Mouse (Mus musculus): ENCODE data around the gene Ugt1a8.

Gene Ugt1a8

DNA sequence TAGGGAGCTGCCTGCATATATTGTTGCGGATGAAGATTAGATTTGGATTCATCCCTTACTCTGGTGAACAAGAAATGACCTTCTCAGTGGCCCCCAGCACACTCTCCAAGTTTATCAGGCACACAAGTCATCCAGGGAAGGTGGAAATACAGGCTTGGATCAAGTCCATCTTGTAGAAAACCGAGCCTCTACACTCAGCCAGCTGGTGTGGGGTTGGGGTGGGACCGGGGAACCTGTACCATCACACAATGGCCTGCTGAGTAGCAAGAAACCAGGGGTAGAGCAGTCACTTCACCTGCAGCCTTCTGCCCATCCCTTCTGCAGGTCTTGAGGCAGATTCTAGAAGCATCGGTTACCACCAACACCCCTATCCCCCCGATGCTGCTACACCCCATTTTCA, 147.0 kb downstream of the Ugt1a8 start:
- DNase-seq (ENCODE audit: extremely low spot score, low read depth, low spot score): no peak

DNA sequence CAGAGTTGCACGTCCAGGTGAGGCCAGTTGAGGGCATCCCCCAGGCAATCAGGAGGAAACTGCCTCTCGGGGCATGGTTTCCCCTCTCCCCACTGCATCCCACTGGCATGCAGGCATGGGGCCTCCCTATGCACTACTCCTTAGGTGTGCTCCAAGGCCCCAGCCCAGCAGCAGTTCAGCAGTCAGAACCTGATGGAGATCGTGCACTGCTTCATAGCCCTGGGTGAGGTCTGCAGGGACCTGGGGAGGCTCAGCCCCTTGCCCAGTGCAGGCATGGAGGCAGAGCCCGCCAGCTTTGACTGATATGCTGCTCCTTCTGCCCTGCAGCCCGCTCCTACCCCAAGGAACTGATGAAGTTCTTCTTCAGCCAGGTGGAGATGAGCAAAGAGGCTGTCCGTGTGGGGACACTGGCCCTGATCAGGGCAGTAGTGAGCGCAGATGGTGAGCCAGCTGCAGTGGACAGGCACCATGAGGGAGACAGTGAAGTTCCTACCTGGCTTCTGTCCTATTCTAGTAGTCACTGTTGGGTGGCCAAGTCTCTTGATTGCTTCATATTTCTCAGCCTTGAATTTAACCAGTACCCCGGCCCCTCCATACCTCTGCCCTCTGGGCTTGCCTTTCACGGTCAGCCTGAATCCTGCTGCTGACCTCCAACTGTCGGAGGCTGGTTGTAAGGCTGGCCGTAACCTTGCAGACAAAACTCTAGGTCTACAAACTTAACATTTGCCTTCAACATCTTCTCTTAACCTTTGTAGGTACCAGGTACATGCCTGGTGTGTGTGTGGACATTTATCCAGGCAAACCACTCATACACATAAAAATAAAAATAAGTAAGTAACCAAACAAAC, 147.7 kb downstream of the Ugt1a8 start:
- DNase-seq (ENCODE audit: extremely low spot score, low read depth, low spot score): no peak

DNA sequence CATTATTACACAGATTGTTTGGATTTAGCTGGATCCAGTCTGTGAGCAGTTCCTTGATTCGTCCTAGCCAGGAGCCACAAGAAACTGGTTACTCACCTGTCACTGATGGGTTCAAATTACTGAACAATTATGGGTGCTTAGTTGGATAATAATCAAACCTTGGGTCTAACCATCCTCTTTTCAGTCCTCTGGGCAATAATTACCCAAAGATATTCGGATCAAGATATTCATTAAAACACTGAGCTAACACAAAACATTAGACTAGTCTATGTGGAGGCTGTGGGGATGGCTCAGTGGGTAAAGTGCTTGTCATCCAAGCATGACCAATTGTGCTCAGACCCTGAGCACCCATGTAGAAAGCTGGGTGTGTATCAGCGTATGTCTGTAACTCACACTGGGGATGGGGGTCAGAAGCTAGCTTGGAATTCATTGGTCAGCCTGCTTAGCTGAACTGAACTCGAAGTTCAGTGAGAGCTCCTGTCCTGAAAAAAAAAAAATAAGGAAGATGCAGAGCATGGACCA, 148.3 kb downstream of the Ugt1a8 start:
- no peak for DNase-seq (ENCODE audit: extremely low spot score, low read depth, low spot score)

DNA sequence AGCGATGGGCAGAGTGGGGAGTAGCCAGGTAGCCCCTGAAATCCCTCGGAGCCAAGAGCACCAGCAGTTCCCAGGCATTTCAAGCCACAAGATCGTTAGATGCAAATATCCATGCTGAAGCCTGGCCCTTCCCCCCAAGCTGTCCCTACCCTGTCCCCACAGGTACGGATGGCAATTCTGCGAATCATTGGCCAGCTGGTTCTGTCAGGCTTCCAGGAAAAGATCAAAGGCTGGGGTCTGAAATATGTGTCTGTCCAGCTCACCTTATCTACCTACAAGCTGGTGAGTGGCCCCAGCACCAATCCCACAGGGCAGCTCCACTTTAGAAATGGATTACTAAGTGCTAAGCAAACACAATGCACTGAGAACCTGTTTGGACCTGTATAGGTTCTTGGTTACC, 149.7 kb downstream of the Ugt1a8 start:
- DNase-seq (ENCODE audit: extremely low spot score, low read depth, low spot score): no peak

DNA sequence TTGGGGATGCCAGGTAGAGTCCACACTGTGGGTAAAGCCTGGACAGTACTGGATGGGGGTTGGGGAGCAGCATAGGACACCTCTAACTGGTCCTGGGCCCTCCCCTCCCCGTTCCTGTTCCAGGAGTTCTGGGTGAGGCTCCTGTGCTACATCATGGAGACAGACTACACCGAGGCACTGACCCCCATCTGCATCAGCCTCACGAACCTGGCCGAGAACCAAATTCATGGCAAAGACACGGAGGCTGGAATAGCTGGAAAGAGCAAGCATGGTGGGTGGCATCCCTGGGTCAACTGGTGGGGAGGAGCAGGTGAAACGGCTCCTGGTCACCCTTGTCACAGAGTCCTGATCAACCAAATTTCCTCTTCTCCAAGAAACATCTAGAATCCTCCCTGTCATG, 151.2 kb downstream of the Ugt1a8 start:
- DNase-seq (ENCODE audit: extremely low spot score, low read depth, low spot score): no peak

DNA sequence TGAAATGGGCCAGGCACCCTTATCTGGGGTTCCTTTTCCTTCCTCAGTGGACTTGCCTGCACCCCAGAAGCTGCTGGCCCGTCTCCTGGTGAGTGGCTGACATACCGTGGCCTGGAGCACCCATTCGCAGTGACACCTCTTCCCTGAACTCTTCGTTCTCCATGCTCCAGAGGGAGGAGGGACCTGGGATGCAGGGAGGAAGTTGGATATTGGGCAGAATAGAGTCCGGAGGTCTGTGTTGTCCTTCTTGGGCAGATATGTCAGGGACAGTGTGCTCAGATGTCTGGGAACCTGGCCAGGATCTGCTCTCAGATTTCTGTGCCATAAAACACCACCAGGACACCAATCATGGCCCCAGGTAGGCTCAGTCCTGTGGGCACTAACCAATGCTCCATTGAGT, 152.5 kb downstream of the Ugt1a8 start:
- no peak for DNase-seq (ENCODE audit: extremely low spot score, low read depth, low spot score)

DNA sequence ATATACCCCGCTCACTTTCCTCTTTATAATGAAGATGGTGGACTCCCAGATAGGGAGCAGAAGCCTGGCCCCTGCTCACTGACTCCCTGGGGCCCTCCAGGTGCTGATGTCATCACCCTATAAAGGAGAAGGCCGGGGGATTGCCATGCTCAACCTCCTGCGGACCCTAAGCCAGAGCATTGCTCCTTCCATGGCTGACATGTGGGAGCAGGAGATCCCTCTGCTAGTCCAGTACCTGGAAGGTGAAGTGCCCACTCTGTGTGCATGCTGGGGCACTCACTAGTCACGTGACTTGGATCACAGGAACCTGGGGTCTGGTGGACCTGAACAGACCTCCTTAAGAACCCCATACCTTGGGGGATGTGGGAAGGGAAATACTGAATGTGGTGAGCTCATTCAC, 153.0 kb downstream of the Ugt1a8 start:
- DNase-seq (ENCODE audit: extremely low spot score, low read depth, low spot score): no peak

DNA sequence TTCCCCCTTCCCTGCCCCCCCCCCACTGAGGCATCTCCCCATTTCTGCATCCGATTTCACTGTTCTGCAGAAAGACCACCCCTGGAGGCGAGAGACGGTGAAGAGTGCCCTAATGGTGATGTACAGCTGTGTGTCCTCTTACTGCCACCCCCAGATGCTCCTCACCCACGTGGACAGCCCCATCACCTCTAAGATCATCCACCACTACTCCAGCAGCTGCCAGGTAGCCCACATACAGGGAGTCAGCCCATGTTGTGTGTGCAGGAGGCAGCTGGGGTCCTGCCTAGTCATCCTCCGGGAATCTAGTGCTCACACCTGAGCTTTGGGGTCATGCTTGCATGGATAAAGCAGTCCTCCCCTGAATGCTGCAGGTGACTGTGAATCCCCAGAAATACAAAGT, 156.2 kb downstream of the Ugt1a8 start:
- no peak for DNase-seq (ENCODE audit: extremely low spot score, low read depth, low spot score)

DNA sequence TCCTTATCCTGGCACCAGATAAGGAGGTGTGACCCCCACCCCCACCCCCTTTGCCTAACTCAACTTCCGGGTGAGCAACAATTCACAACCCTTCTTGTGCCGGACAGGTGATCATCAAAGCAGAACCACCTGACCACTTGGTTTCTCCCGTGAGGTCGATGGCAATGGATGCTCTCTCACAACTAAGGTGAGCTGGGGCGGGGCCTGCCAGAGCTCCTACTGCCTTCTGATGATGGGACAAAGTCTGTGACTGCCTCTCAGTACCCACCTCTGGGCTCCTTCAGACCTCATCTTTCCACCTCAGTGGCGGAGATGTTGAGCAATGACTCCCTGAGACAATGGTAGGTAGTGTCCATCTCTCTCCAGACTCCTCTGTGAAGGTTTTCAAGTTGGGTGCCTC, 158.3 kb downstream of the Ugt1a8 start:
- no peak for DNase-seq (ENCODE audit: extremely low spot score, low read depth, low spot score)

DNA sequence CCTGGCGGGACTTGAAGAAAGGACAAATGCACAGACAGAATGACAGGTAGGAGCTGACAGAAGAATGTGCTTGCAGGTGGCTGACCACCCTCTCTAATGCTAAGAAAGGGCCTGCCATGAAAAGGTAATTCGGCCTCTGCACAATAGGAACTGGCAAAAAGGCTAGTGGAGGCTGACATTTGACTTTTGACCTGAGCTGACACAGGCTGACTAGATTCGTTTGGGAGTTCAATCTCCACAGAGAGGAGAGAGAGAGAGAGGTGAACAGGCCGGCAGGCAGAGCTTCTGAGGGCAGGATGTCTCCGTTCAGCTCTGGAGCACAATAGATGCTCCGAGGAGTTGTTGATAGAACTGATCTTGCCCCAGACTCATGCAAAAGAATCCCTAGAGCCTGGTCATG, 158.8 kb downstream of the Ugt1a8 start:
- DNase-seq (ENCODE audit: extremely low spot score, low read depth, low spot score): no peak

DNA sequence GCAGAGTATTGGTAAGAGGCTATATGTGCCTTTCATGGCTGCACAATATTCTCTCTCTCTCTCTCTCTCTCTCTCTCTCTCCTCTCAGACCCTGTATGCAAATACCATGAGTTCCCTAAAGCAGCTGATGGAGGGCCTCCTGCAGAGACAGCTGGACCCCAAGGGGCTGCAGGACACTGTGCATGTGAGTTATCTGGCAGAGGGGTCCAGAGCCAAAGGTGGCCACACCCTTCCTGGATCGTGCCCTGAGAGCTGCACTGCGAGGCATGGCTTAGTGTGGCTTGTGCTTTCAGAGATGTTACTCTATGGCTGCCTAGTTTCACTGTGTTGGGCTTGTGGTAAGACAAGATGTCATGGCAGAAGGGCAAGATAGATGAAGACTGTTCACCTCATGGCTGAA, 160.0 kb downstream of the Ugt1a8 start:
- DNase-seq (ENCODE audit: extremely low spot score, low read depth, low spot score): no peak

DNA sequence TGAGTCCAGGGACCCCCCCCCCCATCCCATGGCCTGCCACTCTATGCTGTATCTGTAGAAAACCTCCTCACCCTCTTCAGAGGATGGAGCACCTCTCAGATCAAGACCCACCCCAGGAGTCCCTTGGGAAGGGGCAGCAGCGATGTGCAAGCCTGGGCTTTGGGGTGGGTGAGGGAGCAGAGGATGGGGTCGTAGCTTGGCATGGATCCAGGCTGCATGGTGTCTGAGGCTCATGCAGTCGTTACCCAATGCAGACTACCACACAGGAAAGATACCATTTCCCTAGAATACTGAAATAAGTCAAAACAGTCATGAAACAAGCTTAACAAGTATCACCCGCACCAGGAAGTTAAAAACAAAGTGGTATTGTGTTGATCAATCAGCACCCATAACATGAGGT, 161.0 kb downstream of the Ugt1a8 start:
- DNase-seq (ENCODE audit: extremely low spot score, low read depth, low spot score): no peak

DNA sequence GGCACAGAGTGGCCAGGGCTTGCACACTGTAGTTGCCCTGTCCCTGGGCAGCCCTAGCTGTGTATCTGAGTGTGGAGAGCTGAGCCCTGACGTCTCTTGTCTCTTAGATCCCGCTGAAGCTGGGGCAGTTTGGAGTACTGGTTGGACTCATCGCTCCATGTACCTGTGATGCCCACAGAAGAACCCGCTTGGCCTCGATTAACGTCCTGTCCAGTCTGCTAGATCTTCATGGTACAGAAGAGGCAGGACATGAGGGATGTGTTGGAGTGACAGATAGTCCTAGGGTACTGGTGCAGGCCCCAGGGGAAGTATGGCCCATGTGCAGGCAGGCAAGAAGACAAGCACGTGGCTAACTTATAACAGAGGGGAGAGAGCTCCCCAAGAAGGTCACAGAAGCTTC, 162.0 kb downstream of the Ugt1a8 start:
- no peak for DNase-seq (ENCODE audit: extremely low spot score, low read depth, low spot score)

DNA sequence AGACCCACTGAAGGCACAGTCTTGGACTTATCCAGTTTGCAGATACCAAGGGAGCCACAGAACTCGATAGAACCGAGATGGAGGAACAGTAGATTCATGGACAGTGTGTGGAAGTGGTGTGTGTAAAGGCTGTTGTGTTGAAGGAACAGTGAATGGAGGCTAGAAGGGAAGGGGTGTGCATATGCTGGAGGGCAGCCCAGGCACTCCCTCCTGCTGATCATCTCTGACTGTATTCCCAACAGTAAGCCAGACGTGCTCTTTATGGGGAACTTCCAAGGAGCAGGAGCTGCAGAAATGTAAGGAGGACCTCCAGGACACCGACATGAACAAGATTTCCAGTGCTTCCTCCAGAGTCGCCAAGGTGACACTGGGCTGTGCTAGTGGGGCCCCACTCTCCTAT, 162.4 kb downstream of the Ugt1a8 start:
- no peak for DNase-seq (ENCODE audit: extremely low spot score, low read depth, low spot score)

DNA sequence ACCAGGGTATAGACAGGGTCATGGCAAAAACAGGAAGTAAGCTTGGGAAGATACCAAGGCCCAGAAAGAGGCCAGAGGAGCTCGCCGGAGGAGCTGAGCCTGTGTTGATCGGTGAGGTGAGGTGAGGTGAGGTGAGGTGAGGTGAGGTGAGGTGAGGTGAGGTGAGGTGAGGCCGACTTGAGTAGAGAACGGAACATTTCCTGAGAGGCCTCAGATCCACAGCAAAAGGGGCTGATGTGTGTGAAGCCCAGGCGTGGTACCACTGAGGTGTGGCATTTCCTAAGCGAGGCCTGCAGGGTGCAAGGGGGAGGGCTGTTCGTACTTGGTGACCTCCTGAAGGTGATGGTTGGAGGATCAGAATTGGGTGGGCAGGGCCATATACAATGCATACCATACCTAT, 165.5 kb downstream of the Ugt1a8 start:
- DNase-seq (ENCODE audit: extremely low spot score, low read depth, low spot score): no peak

DNA sequence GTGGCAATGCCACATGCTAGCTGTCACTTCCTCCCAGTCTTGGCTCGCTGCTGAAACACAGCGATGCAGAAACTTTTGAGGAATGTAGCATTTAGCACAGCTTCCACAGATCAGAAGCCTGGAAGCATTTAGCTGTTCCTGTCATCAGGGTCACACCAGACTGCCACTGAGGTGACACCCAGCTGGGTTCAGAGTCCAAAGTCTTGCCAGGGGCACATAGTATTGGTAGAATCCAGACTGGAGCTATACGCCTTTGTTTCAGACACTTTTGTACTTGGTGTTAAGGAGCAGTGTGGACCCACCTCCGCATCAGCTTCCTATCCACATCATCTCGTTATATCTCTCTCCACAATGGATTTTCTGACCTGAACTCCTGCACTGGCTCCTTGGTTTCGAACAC, 165.9 kb downstream of the Ugt1a8 start:
- DNase-seq (ENCODE audit: extremely low spot score, low read depth, low spot score): no peak

DNA sequence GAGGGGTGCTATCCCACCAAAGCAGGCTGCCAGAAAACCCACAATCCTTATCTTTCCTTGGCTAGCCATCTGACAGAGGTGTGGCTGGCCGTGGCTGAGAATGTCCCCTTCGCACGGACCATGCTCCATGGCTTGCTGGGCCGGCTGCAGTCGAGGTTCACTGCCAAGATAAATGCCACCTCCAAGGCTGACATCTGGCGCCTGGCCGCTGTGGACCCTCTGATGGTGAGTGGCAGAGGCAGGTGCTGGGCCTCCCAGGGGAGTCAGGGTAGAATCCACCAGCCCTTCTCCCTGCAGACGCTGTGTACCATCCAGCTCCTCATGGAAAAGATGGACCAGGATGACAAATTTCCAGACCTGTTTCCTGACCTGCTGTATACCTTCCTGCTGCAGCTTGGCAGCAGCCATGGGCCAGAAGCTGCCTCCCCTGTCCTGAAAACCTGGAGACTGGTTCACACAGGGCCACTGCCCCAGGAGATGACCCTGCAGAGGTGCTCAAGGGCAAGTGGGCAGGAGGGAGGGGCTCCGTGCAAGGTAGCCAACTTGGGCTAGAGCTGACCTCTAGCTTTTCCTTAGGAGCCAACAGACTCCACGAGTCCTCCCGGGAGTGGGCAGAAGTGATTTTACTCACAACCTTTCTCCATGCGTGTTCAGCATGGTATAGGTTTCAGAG, 167.3 kb downstream of the Ugt1a8 start:
- no peak for DNase-seq (ENCODE audit: extremely low spot score, low read depth, low spot score)

DNA sequence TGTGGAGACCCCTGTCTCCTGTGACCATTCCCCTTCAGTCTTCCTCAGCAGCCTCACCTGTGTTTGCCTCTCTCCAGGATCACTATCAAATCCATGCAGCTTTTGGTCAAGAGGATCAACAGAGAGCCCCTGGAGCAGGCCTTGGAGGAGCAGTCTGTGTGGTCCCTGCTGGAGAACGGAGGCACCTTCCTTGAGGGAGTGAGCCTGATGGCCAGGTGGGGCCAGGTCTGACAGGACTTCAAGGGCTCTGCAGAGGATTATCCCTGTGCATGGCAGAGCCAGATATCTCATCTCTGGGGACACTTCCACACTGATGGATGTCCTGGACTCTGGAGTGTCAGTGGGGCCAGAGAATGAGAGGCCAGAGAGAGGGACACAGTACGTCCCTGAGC, 167.8 kb downstream of the Ugt1a8 start:
- DNase-seq (ENCODE audit: extremely low spot score, low read depth, low spot score): no peak

DNA sequence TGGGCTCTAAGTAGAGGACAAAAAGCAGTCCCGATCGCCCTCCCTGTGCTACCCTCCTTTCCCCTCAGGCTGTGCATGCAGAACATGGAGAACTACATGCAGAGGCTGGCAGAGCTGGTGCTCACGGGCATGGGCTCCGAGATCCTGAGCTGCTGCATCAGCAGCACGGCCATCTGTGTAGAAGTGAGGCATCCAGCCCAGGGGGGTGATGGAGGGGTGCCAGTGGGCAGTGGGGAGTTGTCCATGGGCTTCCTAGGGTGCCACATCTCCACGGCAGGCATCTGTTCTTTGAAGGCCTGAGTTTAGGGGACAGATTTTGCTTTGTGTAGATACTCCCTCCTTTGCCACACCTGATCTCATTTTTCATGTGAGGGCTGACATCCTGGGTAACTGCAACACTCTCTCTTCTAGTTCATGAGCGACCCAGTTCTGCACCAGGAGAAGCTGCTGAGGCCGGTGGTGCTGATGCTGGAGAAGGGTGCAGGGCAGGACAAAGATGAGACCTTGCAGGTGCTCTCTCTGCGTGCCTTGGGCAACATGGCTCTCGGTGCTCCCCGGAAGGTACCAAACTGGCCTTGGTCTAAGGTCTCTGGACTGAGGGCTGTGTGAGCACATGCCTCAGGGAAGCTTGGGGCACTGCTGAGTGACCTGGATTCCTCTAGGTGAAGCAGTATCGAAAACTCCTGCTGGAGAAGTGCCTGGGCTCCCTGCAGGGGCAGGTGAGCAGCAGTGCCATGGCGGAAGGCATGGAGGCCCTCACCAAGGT, 168.6 kb downstream of the Ugt1a8 start:
- no peak for DNase-seq (ENCODE audit: extremely low spot score, low read depth, low spot score)

DNA sequence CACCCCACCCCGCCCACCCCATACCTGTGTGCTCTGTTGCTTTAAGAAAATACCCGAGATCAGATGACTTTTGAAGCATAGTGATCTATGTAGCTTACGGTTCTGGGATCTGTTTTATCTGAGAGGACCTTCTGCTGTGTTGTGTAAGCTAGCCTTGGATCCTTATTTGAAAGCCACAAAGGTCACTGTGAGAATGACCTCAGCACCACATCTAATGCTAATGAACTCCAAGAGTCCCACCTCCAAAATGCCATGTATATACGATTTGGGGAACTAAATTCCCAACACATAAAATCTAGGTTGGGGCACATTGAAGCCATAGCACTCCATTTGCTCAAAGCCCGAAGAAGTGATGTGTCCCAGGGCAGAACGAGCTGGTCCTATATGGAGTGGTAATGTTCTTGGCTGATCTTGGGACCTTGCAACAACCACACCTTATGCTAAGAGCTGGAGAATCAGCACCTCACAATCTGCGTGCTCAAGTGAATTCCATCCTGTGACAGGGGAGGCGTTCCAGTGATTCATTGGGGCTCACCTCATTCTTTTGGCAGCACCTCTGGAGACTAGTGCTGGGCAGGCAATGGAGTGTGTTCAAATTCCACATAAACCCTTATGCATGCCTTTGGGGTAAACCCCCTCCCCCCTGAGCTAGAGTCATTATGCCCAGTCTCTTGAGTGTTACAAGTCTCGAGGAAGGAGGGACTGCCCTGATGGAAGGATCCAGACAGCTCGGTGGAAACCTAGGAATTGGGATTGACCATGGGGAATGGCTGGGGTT, 169.5 kb downstream of the Ugt1a8 start:
- DNase-seq (ENCODE audit: extremely low spot score, low read depth, low spot score): no peak

DNA sequence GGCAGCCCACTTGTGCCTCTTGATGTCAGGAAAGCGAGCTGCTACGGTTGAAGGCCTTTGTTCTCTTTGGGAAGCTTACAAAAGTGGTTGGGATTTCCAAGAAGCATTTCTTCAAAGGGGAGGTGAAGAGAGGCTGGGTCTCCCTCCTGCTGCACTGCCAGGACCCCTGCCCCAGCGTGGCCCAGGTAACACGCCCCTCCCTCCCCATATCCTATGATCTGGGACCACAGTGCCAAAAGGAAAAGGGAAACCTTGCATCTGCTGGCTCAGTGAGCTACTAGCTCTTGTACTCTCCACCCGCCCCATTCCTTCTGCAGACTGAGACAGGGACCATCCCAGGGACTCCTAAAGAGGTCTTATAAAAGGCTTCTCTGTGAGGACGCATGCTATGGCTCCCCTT, 170.1 kb downstream of the Ugt1a8 start:
- DNase-seq (ENCODE audit: extremely low spot score, low read depth, low spot score): no peak

Data from hindlimb bud, embryonic 11.5 days (tissue).